Mouse (Mus musculus) 3134 (cell line): ENCODE measurements around the gene Cypt4.
"Not testable (repeated sequence)": the region's sequence is repeated elsewhere in the genome, so short reads cannot be mapped to it uniquely, and the experiment has no call there.

Experiments
- DNase-seq: peaks from one replicate; pipeline ENCODE4 v3.0.0-alpha.2; 2011; ENCODE audit warnings: low spot score; ENCODE audit not compliant: insufficient read length; ENCODE audit errors: extremely low read depth

The Cypt4 gene

GRCm38 (mm10) chr9:24624896-24625295, at the start of gene Cypt4:
Gene Cypt4 (plus strand): TSS chr9:24625196.
- DNase-seq = no peak

DNA sequence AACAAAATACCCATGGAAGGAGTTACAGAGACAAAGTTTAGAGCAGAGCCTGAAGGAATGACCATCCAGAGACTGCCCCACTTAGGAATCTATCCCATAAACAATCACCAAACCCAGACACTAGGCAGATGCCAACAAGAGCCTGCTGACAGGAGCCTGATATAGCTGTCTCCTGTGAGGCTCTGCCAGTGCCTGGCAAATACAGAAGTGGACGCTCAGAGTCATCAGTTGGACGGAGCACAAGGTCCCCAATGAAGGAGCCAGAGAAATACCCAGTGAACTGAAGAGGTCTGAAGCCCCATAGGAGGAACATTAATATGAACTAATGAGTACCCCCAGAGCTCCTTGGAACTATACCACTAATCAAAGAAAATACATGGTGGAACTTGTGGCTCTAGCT, 12.3 kb downstream of the Cypt4 start:
- not testable (repeated sequence) for DNase-seq
